Mouse (Mus musculus): ENCODE data around the gene Bcas2. TPM values are rescaled to one million over a fixed set of nuclear protein-coding genes. Genes with fewer than 3 reads are reported as not detected.
"Not testable (repeated sequence)": the region's sequence is repeated elsewhere in the genome, so short reads cannot be mapped to it uniquely, and the experiment has no call there.

The Bcas2 gene
- polyA plus RNA-seq, 1 experiment: 186 TPM

DNA sequence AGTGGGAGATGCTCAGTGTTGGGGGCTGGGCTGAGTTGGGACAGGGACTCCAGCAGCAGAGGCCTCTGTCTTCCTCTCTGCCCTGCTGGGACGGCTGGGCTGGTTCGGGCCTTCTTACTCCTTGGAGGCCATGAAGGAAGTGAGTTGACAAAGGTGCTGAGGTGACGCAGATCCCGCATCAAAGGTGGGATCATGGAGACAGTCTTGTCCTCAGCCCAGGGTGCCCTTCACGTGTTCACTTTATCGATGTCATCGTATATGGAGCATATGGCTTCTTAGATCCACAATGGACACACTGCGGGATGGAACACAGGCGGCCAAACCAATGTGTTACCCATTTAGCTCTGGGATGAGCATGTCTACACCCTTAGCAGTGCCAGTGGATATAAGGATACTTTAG, 8.1 kb downstream of the Bcas2 start:
- no peak overlapping the region for H3K9ac ChIP-seq (ENCODE audit: low read depth, poor library complexity, severe bottlenecking)
- H3K36me3 ChIP-seq (ENCODE audit: control insufficient read depth, insufficient read depth, low read length, poor library complexity, severe bottlenecking): peaks cover 34% of the 10 kb centered on the region
- H3K9me3 ChIP-seq (replicated peaks; ENCODE audit: control insufficient read depth, insufficient read depth, low read length, poor library complexity, severe bottlenecking): no peaks in the 10 kb centered on the region
- H3K4me1 ChIP-seq (ENCODE audit: control insufficient read depth, insufficient read depth, low read length): no peaks in the 10 kb centered on the region
- no peak overlapping the region for H3K27ac ChIP-seq (ENCODE audit: insufficient read depth, low read length)
- H3K27me3 ChIP-seq (ENCODE audit: control insufficient read depth, insufficient read depth, low read length, poor library complexity, severe bottlenecking): no peaks in the 10 kb centered on the region
- no peak for TF ChIP-seq EP300 (IDR thresholded peaks at IDR 0.05; ENCODE audit: insufficient read depth, low read depth, low read length)
- TF ChIP-seq POLR2A (IDR thresholded peaks at IDR 0.05; ENCODE audit: insufficient read depth, low read length): no peak
- TF ChIP-seq CTCF (IDR thresholded peaks at IDR 0.05; ENCODE audit: low read depth, low read length): no peak
- no peak overlapping the region for H3K4me3 ChIP-seq (ENCODE audit: low read depth, low read length)

DNA sequence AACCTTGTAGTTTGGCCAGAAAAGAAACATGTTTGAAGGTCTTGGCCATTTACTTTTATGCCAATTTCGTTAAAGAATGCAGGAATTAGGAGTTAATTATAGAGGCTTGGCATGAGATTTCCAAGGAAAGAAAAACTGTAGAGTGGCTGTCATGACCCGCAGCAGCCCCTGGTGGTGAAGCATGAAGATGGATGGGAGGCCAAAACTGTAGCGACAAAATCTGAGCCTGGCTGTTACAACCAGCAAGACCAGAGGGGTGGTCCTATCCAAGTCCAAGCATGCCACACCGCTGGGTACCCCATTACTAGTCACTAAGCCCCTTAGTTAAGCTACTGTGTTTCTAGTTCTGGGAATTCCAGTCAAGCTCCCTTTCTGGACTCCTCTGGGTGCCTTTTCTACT, 9.7 kb downstream of the Bcas2 start:
- no peaks in the 10 kb centered on the region for H3K4me1 ChIP-seq (ENCODE audit: control insufficient read depth, insufficient read depth, low read length)
- H3K27ac ChIP-seq (ENCODE audit: insufficient read depth, low read length): no peak overlapping the region
- H3K27me3 ChIP-seq (ENCODE audit: control insufficient read depth, insufficient read depth, low read length, poor library complexity, severe bottlenecking): no peaks in the 10 kb centered on the region
- no peak overlapping the region for H3K9ac ChIP-seq (ENCODE audit: low read depth, poor library complexity, severe bottlenecking)
- H3K4me3 ChIP-seq (ENCODE audit: low read depth, low read length): no peak overlapping the region
- H3K36me3 ChIP-seq (ENCODE audit: control insufficient read depth, insufficient read depth, low read length, poor library complexity, severe bottlenecking): peaks cover 21% of the 10 kb centered on the region
- TF ChIP-seq POLR2A (IDR thresholded peaks at IDR 0.05; ENCODE audit: insufficient read depth, low read length) (no peak), CTCF (IDR thresholded peaks at IDR 0.05; ENCODE audit: low read depth, low read length) (peak; percentile 36)
- no peaks in the 10 kb centered on the region for H3K9me3 ChIP-seq (replicated peaks; ENCODE audit: control insufficient read depth, insufficient read depth, low read length, poor library complexity, severe bottlenecking)

DNA sequence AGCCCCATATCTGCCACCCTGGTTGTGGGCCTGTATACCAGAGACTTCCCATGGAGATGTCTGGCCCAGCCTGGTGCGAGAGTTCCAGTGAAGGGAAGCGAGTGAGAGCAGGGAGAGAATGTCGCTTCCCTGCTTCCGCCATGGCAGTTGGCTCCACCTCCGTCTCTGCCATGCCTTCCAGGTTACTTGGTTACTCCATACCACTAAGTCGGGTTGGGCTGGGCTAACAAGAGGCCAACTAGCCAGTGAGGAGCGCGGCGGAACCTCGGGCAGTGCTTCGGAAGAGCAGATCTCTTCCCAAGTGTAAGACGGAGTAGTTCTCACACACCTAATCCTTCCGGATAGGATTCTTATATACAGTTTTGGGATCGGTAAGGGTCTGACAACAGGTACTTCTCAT, 11.4 kb downstream of the Bcas2 start:
- Histone ChIP-seq H3K36me3 (ENCODE audit: control insufficient read depth, insufficient read depth, low read length, poor library complexity, severe bottlenecking) (peaks cover 6% of the 10 kb centered on the region), H3K9me3 (replicated peaks; ENCODE audit: control insufficient read depth, insufficient read depth, low read length, poor library complexity, severe bottlenecking) (no peaks in the 10 kb centered on the region), H3K27ac (ENCODE audit: insufficient read depth, low read length) (no peak overlapping the region), H3K27me3 (ENCODE audit: control insufficient read depth, insufficient read depth, low read length, poor library complexity, severe bottlenecking) (no peaks in the 10 kb centered on the region), H3K9ac (ENCODE audit: low read depth, poor library complexity, severe bottlenecking) (no peak overlapping the region), H3K4me3 (ENCODE audit: low read depth, low read length) (peak overlapping the region; percentile 42), H3K4me1 (ENCODE audit: control insufficient read depth, insufficient read depth, low read length) (no peaks in the 10 kb centered on the region)
- TF ChIP-seq EP300 (IDR thresholded peaks at IDR 0.05; ENCODE audit: insufficient read depth, low read depth, low read length) (no peak), CTCF (IDR thresholded peaks at IDR 0.05; ENCODE audit: low read depth, low read length) (no peak), POLR2A (IDR thresholded peaks at IDR 0.05; ENCODE audit: insufficient read depth, low read length) (no peak)

- H3K27ac ChIP-seq (ENCODE audit: insufficient read depth, low read length); H3K9ac ChIP-seq (ENCODE audit: low read depth, poor library complexity, severe bottlenecking); H3K27me3 ChIP-seq (ENCODE audit: control insufficient read depth, insufficient read depth, low read length, poor library complexity, severe bottlenecking); H3K4me3 ChIP-seq (ENCODE audit: low read depth, low read length); H3K9me3 ChIP-seq (replicated peaks; ENCODE audit: control insufficient read depth, insufficient read depth, low read length, poor library complexity, severe bottlenecking); H3K36me3 ChIP-seq (ENCODE audit: control insufficient read depth, insufficient read depth, low read length, poor library complexity, severe bottlenecking); H3K4me1 ChIP-seq (ENCODE audit: control insufficient read depth, insufficient read depth, low read length): not testable (repeated sequence)
These were observed 13.0 kb downstream of the Bcas2 start for GRCm38 (mm10) chr3:103184467-103184866.

GRCm38 (mm10) chr3:103188451-103188850, 17.0 kb downstream of the Bcas2 start:
- peaks cover 18% of the 10 kb centered on the region for H3K9me3 ChIP-seq (replicated peaks; ENCODE audit: control insufficient read depth, insufficient read depth, low read length, poor library complexity, severe bottlenecking)
- H3K4me3 ChIP-seq (ENCODE audit: low read depth, low read length): peak overlapping the region; percentile 5
- peaks cover 2% of the 10 kb centered on the region for H3K4me1 ChIP-seq (ENCODE audit: control insufficient read depth, insufficient read depth, low read length)
- no peaks in the 10 kb centered on the region for H3K27me3 ChIP-seq (ENCODE audit: control insufficient read depth, insufficient read depth, low read length, poor library complexity, severe bottlenecking)
- peak overlapping the region; percentile 29 for H3K27ac ChIP-seq (ENCODE audit: insufficient read depth, low read length)
- H3K36me3 ChIP-seq (ENCODE audit: control insufficient read depth, insufficient read depth, low read length, poor library complexity, severe bottlenecking): no peaks in the 10 kb centered on the region
- TF ChIP-seq POLR2A (IDR thresholded peaks at IDR 0.05; ENCODE audit: insufficient read depth, low read length): no peak
- no peak for TF ChIP-seq CTCF (IDR thresholded peaks at IDR 0.05; ENCODE audit: low read depth, low read length)
- TF ChIP-seq EP300 (IDR thresholded peaks at IDR 0.05; ENCODE audit: insufficient read depth, low read depth, low read length): no peak
- peak overlapping the region; percentile 13; the same call in 1 of the 2 replicates for H3K9ac ChIP-seq (ENCODE audit: low read depth, poor library complexity, severe bottlenecking)

DNA sequence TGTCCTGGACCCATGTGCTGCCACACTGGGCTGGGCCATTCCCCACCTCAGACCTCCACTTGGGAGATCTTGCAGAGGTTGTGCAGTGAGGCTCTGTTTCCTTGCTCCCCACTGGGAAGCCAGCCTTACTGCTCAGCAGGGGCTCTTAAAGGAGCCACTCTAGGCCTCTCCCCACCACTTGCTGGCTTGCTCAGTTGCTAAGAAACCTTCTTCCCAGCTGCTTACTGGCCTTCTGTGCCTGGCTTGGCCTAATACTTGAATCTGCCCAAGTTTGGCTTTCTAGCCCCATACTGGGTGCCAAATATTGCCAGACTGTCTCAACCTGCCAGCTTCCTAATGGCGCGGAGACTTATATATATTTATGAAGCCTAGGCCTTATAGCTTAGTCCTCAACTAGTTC, 17.4 kb downstream of the Bcas2 start:
- Histone ChIP-seq H3K27me3 (ENCODE audit: control insufficient read depth, insufficient read depth, low read length, poor library complexity, severe bottlenecking) (no peaks in the 10 kb centered on the region), H3K36me3 (ENCODE audit: control insufficient read depth, insufficient read depth, low read length, poor library complexity, severe bottlenecking) (no peaks in the 10 kb centered on the region), H3K27ac (ENCODE audit: insufficient read depth, low read length) (peak overlapping the region; percentile 29), H3K9me3 (replicated peaks; ENCODE audit: control insufficient read depth, insufficient read depth, low read length, poor library complexity, severe bottlenecking) (peaks cover 22% of the 10 kb centered on the region), H3K4me3 (ENCODE audit: low read depth, low read length) (peak overlapping the region; percentile 5), H3K9ac (ENCODE audit: low read depth, poor library complexity, severe bottlenecking) (no peak overlapping the region), H3K4me1 (ENCODE audit: control insufficient read depth, insufficient read depth, low read length) (peaks cover 2% of the 10 kb centered on the region)
- 0 out of 2 replicates have a peak, but pooled peaks have one; percentile 49 for TF ChIP-seq EP300 (IDR thresholded peaks at IDR 0.05; ENCODE audit: insufficient read depth, low read depth, low read length)
- TF ChIP-seq POLR2A (IDR thresholded peaks at IDR 0.05; ENCODE audit: insufficient read depth, low read length): no peak
- TF ChIP-seq CTCF (IDR thresholded peaks at IDR 0.05; ENCODE audit: low read depth, low read length): no peak

Data from ES-Bruce4 (cell line).